In genomic region chr13:96729146-96729545, GRCm38 (mm10) we compare ENCODE assay signal across 37 mouse cellular contexts. TPM values are rescaled to one million over a fixed set of nuclear protein-coding genes. Genes with fewer than 3 reads are reported as not detected.
"Had no signal": no experiment of that assay in that cellular context is flagged by ENCODE, and none has a peak within 500 bp of the region (broad histone marks: within the 10 kb centered on the region; RNA-seq: fewer than 3 reads in every experiment).

No protein-coding gene starts in this region.

- H3K9me3 ChIP-seq: embryonic facial prominence, embryonic 10.5 days; embryonic facial prominence, embryonic 12.5 days; embryonic facial prominence, embryonic 13.5 days; embryonic facial prominence, embryonic 15.5 days; forebrain, embryonic 10.5 days; forebrain, embryonic 12.5 days; forebrain, embryonic 13.5 days; forebrain, embryonic 15.5 days had no signal

- H3K27me3 ChIP-seq: embryonic facial prominence, embryonic 12.5 days; embryonic facial prominence, embryonic 13.5 days; embryonic facial prominence, embryonic 15.5 days; forebrain, embryonic 12.5 days; forebrain, embryonic 13.5 days; forebrain, embryonic 15.5 days had no signal

- DNase-seq: cerebellum, adult 2 months; cerebellum, adult 9-10 months; cerebellum, adult 9-11 months; cerebellum, postnatal 10 days; cerebellum, postnatal 14 days; cerebellum, postnatal 25 days; cerebellum, postnatal 36 days; embryo, embryonic 11 days; forebrain, postnatal 0 days; gastrocnemius, adult 2 months; gastrocnemius, postnatal 10 days; gastrocnemius, postnatal 14 days; gastrocnemius, postnatal 25 days; gastrocnemius, postnatal 36 days; heart, adult 11 months; heart, adult 18-20 months; heart, adult 2 months had no signal

- H3K9ac ChIP-seq: embryonic facial prominence, embryonic 12.5 days; embryonic facial prominence, embryonic 13.5 days; embryonic facial prominence, embryonic 15.5 days; forebrain, embryonic 12.5 days; forebrain, embryonic 13.5 days; forebrain, embryonic 15.5 days; forebrain, postnatal 0 days had no signal

- H3K27ac ChIP-seq: embryonic facial prominence, embryonic 10.5 days; embryonic facial prominence, embryonic 12.5 days; embryonic facial prominence, embryonic 13.5 days; embryonic facial prominence, embryonic 15.5 days; forebrain, embryonic 10.5 days; forebrain, embryonic 12.5 days; forebrain, embryonic 13.5 days; forebrain, embryonic 15.5 days; gastrocnemius, adult 2 months; heart, adult 2 months had no signal

- H3K36me3 ChIP-seq: embryonic facial prominence, embryonic 10.5 days; embryonic facial prominence, embryonic 12.5 days; embryonic facial prominence, embryonic 13.5 days; embryonic facial prominence, embryonic 15.5 days; forebrain, embryonic 10.5 days; forebrain, embryonic 12.5 days; forebrain, embryonic 15.5 days had no signal

- H3K4me1 ChIP-seq: embryonic facial prominence, embryonic 10.5 days; embryonic facial prominence, embryonic 12.5 days; embryonic facial prominence, embryonic 13.5 days; embryonic facial prominence, embryonic 15.5 days; forebrain, embryonic 10.5 days; forebrain, embryonic 12.5 days; forebrain, embryonic 13.5 days; forebrain, embryonic 15.5 days had no signal

- H3K4me3 ChIP-seq: embryonic facial prominence, embryonic 10.5 days; embryonic facial prominence, embryonic 12.5 days; embryonic facial prominence, embryonic 13.5 days; embryonic facial prominence, embryonic 15.5 days; erythroblast, embryonic 14.5 days; forebrain, embryonic 10.5 days; forebrain, embryonic 12.5 days; forebrain, embryonic 13.5 days; forebrain, embryonic 15.5 days; gastrocnemius, adult 2 months; heart, adult 2 months had no signal

RNA-seq across cellular contexts. Expression of gene Ankrd31, which starts 18.9 kb away (rescaled TPM):
- total RNA-seq: common myeloid progenitor, adult 5-6 weeks; forebrain, postnatal 0 days; gastrocnemius, adult 18-20 months; gastrocnemius, adult 2 months; gastrocnemius, adult 8-10 months; gastrocnemius, postnatal 10 days; gastrocnemius, postnatal 14 days; gastrocnemius, postnatal 25 days; gastrocnemius, postnatal 36 days; gastrocnemius, postnatal 4 days; granulocyte monocyte progenitor cell, adult 5-6 weeks; heart, adult 18-20 months; heart, adult 2 months; heart, adult 8-10 months had no signal
- polyA plus RNA-seq: cerebellum, adult 2 months; embryonic facial prominence, embryonic 10.5 days; embryonic facial prominence, embryonic 11.5 days; embryonic facial prominence, embryonic 12.5 days; embryonic facial prominence, embryonic 13.5 days; embryonic facial prominence, embryonic 14.5 days; embryonic facial prominence, embryonic 15.5 days; forebrain, embryonic 10.5 days; forebrain, embryonic 11.5 days; forebrain, embryonic 12.5 days; forebrain, embryonic 13.5 days; forebrain, embryonic 14.5 days; forebrain, embryonic 15.5 days; forebrain, embryonic 16.5 days; heart, adult 2 months had no signal
